Mouse (Mus musculus): ENCODE measurements around the gene Rpl10a.
A peak's percentile ranks its signal among the peaks of the same experiment; 100 is the strongest.

Rpl10a gene

DNA sequence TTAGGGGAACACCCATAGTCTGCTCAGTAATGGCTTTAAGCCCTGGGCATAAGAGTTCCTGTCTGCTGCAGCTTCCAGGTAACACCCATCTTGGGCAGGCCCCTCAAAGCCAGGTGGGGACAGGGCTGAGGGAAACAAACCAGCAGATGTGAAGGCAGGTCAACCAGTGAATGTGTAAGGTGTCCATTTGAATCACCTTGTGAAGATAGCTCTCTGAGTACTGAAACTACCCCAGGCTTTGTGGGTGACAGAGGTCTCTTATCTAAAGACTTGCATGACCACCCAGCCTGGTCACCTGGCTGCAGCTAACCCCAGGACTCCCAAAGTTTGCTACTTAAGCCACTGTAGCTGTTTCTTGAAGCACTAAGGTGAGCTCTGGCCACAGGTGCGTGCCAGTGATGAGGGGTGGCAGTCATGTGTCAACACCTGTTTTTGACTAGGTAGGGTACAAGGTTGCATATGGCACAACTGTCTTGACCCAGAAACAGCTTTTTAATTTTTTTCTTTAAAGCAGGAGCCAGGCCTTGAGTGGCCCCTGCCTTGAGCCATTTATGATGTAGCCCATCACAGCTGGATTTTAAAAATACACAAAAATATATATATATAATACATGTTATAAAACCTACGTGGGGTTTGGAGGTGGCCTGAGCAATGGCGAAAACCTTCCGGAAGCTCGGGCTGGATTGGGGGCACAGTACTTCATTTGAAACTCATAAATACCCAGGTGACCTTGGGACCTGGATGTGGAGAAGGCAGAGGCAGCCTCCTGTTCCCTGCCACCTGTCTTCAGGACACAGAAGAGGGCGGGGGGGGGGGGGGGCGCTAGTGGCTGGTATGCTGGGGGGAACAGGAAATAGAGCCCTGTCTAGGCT lies 3.2 kb downstream of the Rpl10a start:
- DNase-seq (ENCODE audit: low spot score in 2 of 2): no peak

DNA sequence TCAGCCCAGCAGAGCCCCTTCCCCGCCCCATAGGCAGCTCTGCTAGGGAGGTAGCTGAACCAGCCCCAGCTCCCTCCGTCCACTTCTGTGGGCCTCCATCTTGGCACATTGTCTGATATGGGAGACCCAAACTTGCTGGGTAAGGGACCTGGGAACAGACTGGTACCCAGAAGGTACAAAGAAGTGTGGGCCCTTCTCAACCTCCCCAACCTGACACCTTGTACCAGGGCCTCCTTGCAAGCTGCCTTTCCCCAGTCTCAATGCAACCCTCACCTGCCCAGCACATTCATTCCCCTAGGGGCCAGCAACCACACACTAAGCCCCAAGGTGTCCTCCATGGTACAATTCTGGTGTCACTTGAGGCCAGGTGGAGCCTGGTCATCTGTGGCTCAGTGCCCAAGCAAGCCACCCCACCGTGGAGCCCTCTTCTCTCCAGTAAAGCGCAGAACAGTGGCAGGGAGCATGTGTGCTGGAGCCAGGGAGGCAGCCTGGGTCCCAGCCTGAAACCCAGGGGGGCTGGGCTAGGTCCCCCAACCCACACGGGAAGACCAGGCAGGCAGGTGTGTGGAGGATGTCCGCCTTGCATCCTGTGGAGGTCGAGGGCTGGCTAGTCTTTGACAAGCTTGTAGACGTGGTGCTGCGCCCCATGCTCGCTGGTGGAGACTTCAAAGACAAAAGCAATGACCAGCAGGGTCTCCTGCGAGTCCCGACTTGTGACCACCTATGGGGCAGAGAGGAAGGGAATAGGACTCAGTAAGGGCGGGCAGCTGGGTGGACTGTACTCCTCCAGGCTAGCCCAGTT lies 4.0 kb downstream of the Rpl10a start:
- no peak for DNase-seq (ENCODE audit: low spot score in 2 of 2)

DNA sequence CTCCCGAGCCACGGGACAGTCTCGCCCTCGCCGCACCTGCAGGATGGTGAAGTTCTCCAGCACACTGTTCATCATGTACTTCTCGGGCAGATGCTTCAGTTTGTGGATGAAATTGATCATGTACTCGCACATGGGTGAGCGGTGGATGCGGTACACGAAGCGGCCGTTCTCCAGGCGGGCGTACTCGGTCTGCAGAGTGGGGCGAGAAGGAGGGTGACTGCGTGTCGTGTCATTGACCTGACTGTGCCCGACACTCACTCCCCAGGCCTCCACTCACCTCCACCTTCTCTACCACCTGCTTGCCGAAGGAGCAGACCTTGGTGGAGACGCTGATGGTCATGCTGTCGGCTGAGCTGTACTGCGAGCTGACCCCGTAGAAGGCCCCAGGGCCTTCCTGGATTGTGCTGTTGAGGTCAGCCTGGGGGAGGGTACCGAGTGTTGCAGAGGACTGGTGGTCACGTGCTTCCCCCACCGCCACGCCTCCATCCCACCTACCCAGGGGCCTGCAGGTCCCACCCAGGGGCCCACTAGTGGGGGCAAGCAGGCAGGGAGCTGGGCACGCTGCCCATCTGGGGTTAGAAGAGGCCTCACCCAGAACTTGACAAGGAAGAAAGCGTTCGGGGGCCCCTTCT lies 4.8 kb downstream of the Rpl10a start:
- no peak for DNase-seq (ENCODE audit: low spot score in 2 of 2)

DNA sequence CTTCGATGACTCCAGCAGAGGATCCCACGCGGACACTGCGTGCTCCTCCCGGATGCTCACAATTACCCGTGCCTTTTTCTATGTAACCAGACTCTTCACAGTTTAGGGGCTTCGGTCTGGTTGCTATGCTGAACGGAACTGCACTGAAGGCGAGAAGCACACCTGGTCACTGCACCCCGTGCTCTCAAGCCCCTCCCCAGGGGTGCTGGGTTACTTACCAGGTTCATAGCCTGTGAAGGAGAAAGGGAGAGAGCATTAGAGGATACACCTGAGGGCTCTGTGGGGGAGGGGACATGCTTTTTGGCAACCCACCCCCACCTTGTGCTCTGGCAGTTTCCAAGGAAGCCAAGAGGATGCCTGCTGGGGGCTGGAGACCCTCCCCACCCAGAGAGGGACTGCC lies 7.0 kb downstream of the Rpl10a start:
- DNase-seq (ENCODE audit: low spot score in 2 of 2): no peak

DNA sequence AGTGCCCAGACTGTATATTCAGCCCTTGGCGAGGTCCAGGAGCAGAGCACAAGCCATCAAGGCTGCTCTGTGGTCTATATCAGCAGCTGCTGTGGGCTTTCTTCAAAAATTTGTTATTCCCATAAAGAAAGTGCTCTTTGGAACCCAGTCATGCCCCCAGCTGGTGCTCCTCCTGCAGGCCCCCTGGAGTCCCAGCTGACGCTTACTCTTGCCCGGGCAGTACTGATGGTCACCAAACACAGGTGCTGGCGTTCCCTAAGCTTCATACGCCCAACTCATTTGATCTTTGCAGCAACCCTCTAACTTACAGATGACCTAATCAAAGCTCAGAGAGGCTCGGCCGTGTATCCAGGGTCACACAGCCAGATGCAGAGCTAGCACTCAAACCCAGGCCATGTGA lies 9.3 kb downstream of the Rpl10a start:
- no peak for DNase-seq (ENCODE audit: low spot score in 2 of 2)

DNA sequence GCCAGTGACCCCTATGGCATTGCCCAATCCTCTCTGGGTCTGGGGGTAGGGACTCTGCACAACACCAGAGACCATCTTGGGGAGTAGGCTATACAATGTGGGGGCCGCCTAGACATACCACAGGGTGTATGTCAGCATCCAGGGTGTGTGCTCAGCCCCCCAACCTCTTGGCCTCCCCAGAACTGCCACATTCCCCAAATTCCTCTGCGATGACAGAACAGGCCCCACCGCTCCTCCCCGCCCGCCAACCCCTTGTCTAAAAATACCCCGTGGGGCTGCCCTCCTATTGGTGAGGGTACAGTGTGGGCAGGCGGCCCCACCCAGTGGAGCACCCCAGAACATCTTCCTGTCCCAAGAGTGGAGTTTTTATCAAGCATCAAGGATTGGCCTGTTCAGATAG lies 12.3 kb downstream of the Rpl10a start:
- DNase-seq (ENCODE audit: low spot score in 2 of 2): no peak

DNA sequence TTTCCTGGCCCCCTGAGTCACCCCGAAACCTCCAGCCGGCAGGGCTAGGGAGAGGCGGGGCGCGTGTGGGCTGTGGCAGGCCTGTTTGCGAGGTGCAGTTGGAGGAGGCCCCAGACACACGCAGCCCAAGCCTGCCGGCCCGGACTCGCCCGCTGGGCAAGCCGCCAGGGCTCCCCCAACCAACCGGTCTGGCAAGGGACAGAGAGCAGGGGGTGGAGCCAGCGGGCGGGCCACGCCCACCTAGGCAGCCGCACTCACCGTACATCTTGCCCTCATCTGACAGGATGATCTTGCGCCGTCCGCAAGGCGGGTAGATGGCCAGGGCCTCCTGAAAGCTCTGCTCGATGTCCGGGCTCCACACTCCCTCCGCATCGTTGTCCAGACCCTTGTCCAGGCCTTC lies 12.8 kb downstream of the Rpl10a start:
- peak; percentile 30 to 43 for DNase-seq (ENCODE audit: low spot score in 2 of 2)

DNA sequence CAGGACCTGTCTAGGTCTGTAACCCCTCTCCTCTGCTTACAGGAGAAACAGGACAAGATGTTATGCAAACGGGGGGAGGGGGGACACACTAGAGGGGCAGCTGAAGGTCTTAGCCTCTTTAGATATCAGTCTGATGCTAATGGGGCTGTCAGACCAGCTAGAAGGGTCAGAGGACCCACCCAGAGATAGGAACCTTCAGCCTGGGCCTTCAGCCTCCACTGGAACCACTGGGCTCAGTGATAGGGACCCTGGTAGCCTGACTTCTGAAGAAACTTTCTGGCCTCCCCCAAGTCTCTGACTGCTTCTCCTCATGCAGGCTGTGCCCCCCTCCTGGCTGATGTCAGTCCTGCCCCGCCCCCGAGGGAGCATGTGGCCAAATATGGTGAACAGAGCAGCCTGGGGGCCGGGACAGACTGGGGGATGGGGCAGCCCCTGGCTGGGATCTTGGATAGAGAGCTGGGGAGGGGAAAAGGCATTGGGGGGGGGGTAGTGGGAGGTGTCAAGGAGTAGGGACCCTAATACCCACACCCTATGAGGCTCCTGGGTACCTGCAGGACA lies 15.9 kb downstream of the Rpl10a start:
- no peak for DNase-seq (ENCODE audit: low spot score in 2 of 2)

DNA sequence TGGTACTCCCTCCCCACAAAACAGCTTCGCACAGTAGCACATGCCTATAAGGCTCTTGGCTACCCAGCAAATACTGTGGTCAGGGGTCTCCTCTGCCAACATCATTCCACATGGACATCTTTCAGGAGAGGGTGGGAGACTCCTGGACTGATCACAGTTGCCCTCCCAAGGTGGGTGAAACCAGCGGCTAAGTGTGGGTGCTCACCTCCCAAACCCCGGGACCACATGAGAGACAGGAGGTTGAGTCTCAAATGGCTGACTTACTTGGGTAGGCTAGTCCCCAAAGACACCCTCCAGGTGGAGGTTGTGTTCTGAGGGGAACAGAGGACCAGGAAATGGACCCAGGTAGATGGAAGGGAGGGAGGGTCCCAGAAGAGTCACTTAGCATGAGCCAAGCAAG lies 16.4 kb downstream of the Rpl10a start:
- DNase-seq (ENCODE audit: low spot score in 2 of 2): no peak

DNA sequence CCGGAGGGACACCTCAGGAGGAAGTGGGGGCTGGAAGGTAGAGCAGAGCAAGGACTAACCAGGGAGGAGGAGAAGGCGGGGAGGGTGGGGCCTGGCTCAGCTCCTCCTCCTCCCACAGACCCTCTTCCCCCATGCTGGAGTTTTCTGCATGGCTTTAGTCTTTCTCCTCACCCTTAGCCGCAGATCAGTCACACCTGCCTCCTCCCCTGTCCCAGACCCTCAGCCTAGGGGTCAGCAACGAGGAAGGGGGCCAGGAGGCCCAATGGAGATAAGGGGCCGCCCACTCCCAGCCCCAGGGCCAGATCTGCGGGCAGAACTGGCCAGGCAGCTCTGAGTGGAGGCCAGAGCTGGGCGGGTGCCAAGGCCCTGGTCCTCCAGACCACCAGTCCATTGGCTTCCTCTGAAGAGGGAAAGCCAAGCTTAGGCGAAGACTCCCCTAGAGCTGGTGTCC lies 17.0 kb downstream of the Rpl10a start:
- DNase-seq (ENCODE audit: low spot score in 2 of 2): no peak

DNA sequence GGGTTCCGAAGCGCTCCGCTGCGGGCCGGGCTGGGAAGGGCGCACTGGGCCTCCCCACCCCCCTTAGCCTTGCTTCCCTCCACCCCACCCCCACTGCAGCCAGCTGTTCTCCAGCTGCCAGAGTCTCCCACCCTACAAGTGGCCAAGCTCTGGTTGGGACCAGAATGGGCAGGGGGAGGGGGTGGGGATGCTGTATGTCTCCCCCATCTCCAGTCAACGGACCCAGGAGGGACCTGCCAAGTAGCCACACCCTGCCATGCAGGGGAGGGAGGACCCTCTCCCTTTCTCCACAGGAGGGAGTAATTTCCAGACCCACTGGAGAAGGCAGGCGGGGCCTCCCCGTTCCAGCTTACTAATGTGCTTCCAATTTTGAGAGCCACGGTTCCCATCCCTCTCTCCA lies 17.6 kb downstream of the Rpl10a start:
- DNase-seq (ENCODE audit: low spot score in 2 of 2): no peak

DNA sequence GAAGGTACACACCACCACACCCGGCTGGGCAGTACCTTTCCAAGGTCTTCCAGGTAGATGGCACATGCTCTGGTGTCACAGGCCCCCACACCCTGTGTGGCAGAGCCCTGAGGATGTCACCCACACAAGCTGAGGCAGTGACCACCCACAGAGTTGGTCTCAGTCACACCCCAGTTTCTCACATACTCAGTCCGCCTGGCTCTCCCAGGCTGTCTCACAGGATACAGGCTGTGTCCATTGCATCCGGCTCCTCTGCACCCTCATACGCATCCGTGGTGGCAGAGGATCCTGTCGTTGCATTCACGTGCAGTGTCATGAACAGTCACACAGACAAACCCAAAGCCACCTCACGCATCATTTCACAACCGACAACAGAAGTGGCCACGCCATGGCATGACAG lies 19.1 kb downstream of the Rpl10a start:
- DNase-seq (ENCODE audit: low spot score in 2 of 2): no peak

DNA sequence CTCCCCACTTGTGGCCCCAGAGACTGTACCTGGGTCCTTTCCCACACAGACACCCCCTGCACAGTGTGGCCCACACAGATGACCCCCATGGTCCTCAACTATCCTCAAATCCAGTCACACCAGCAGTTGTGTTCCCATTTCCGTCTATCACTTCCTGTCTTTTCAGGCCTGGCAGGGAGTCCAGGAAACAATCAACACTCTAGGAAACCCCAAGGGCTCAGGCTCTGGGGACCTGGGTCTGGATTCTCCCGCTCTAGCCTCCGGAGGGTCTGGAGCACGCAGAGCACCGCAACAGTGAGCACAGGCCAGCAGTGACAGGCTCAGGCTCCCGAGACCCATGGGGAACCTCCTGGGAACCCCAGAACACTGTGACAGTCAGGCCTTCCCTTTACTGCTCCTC lies 19.9 kb downstream of the Rpl10a start:
- DNase-seq (ENCODE audit: low spot score in 2 of 2): no peak

DNA sequence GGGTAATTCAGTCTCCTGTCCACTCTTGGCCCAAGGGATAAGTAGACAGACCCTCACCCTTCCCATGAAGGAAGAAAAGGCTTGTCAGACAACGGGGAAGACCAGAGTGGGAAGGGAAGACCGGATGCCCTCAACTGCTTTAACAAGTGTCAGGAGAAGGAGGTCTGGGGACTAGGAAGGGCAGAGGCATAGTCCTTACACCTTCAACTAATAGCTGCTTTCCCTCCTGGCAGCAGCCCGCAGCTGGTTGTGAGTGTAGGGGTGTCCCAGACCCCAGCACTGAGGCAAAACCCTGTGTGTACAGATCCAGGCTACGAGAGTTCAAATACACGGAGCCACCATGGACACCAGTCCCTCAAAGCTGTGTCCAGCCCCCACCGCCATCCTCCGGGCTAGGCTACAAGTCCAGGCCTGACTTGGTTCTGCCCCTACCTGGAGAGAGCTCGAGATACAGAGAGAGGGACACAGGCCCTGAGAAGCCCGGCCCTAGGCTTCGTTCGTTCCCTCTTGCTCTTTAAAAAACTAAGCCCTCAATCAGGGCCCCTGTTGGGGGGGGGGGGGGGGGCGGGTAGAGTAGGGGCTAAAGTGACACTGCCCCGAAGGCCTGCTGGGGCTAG lies 21.1 kb downstream of the Rpl10a start:
- no peak for DNase-seq (ENCODE audit: low spot score in 2 of 2)

DNA sequence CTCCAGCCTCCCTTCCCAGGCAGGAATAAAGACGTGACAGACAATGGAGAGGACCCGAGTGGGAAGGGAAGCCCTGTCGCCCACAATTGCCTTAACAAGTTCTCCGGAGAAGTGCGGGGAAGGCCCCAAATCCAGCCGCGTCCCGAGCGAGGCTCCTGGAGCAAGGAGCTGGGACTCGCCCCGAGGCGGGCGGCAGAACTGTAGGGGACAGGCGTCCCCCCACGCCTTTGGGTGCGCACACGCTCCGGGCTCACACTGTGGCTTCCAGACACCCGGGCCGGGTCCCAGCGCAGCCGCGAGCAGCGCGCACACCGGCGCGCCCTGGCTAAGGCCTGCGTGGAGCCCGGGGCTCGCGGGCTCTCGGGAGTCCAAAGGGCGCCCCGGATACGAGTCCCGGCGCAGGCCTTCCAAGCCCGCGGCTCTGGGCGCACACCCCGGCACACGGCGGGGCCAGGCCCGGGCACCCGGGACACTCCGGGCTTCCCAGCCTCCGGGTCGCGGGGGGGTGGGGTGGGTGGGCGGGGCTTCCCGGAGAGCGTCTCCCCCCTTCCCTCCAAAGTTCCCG lies 21.7 kb downstream of the Rpl10a start:
- no peak for DNase-seq (ENCODE audit: low spot score in 2 of 2)

DNA sequence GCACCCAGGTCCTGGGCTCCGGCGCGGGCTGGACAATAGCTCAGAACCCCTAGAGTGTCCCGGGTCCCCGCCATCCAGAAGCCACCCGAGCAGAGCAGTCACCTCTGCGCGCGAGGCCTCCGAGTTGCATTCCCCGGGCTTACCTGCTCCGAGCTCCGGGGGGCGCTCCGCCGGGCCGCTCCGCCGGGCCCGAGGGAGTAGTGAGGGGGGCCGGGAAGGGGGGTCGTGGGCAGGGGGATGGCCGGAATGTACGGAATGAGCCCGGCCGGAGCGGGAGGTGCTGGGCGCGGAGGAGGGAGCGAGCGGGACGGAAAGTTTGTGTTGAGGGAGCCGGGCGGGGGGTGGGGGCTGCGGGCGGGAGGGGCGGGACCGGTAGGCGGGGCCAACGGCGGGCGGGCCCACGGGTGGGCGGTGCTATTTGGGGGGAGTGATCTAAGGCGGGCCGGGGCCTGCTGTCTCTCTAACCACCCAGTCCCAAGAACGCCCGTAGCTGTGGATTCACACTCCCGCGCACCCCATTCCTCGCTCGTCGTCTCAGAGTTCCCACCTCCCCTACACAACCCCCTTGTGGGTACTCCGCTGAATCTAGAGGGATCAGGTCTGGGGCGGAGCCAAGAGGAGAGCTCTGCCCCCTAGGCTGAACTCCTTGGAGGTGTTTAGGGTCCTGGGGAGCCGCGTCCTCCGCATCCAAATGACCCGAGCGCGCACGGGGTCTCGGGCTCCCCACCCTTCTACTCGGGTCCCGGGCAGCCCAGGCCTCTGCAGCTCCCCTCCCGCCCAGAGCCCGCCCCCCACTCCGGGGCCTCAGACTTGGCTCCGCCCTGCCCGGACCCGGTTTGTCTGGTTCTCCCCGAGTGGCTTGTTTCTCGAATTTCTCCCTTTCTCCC lies 22.4 kb downstream of the Rpl10a start, which contains the start of gene Tead3:
Gene Tead3, minus strand, starts transcription at position 352 of the 887 bp plus-strand sequence.
- DNase-seq (ENCODE audit: low spot score in 2 of 2): no peak

DNA sequence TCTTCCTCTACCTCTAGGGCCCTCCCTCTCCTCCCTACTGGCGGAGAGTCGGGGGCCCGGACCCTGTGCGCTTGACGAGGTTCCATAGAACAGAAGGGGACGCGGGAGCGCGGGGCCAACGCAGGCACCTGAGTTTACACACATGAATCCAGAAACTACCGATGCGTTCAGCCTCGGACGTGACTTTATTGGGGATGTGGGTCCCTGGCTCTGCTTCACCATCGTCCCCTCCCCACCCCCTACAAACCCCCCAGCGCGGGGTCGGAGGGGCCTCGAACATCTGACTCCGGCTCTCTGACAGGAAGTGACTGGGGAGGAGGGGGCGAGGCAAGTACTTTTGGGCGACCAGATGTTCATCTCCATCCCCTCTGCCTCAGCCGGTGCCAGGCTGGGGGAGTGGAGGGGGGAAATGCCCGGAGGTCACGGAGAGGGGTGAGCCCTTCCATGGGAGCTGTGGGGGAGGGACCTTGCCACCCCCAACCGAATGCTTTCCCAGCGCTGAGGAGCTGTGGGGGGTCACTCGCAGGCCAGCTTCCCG lies 23.2 kb downstream of the Rpl10a start:
- no peak for DNase-seq (ENCODE audit: low spot score in 2 of 2)

DNA sequence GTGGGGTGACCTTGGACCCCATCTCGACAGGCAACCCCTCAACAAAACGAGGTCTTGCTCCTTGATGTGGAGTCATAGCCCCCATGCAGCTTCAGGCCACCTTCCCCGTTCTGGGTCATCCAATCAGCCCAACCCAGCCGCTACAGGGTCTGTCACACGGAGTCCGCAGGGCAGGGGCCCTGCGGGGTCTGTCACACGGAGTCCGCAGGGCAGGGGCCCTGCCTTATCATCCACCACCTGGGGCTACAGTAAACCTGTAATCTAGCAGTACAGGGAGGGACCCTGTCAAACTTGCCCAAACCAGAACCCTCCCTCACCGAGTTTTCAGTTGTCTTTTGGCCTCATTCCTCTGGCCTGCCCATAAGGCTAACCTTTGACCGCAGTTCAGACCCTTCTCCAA lies 23.7 kb downstream of the Rpl10a start:
- DNase-seq (ENCODE audit: low spot score in 2 of 2): no peak

DNA sequence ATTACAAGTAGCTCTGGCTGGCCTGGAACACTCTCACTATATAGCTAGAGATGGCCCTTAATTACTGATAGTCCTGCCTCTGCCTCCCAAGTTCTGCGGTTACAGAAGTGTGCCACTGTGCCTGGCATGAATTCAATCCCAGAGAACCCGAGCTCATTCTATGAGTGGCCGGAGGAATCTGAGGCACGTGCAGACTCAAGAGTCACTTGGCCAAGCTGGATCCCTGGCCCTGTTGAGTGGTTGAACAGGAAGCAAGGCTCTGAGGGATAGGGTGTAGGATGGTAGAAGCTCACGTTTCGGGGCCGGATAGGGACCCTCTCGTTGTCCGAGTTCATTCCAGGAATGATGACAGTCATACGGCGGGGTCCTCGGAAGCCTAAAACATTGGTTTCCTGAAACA lies 27.6 kb downstream of the Rpl10a start:
- no peak for DNase-seq (ENCODE audit: low spot score in 2 of 2)
